In the genomic region with DNA sequence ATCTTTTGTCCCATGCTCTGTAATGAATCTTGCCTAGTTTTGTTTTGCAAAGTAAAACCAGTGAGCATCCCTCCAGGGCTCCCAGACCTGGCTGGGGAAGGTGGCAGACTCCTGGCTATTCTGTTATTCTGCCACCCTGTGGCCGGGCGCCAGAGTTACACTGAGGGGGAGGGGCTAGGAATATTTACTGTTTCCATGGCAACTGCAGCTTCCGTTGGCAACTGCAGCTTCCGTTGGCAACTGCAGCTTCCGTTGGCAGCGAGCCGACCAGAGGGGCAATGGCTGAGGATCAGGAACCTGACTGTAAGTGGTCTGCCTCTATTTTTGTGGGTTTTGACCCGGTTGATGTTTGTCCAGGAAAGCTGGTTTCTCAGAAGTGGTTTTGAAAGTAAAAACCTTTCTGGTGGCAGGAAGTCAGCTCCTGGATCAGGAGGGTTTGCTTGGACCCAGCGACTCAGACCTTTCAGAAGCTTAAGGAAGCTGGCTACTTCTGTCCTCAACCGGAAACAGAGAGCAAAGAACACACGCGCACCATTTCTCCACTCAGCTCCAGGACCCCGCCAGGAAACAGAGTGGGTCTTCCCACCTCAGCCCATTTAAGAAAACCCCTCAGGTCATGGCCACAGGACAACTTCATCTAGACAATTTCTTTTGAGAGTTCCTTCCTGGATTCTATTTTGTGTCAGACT, we compare ENCODE assay signal across 8 mouse cellular contexts. TPM values are rescaled to one million over a fixed set of nuclear protein-coding genes. Genes with fewer than 3 reads are reported as not detected.
DNase-seq lines count a peak whose midpoint lies in the region; ATAC-seq lines count a peak whose summit lies in the region.

A gene (plus strand): TSS at position 215 of the 689 bp plus-strand sequence.

- DNase-seq in ES-CJ7 (ENCODE audit: low read depth, low spot score), result peak; percentile 86
- peak; percentile 66 for DNase-seq in c-Kit-positive CD71-positive TER-119-positive erythroid progenitor cells, embryonic 14.5 days (ENCODE audit: low spot score)
- peak; percentile 80 to 81 for DNase-seq in heart, postnatal 36 days
- peak; percentile 83 to 93 for DNase-seq in layer of hippocampus, adult 18-20 months (ENCODE audit: low spot score in 2 of 2)
- peak; percentile 84 to 86 for DNase-seq in lung, adult 18-20 months
- DNase-seq in testis, postnatal 10 days (ENCODE audit: low spot score), result peak; percentile 95

- H3K4me2 ChIP-seq in forebrain, embryonic 16.5 days (ENCODE audit: low read length), result peak within 1 kb of the TSS; percentile 54
- H3K4me2 ChIP-seq in neural tube, embryonic 15.5 days, result peak within 1 kb of the TSS; percentile 60

- H3K27ac ChIP-seq in forebrain, embryonic 16.5 days (ENCODE audit: low read length), result peak within 1 kb of the TSS; percentile 71
- peak within 1 kb of the TSS; percentile 3; the same call in 1 of the 2 replicates for H3K27ac ChIP-seq in neural tube, embryonic 15.5 days (replicated peaks)

- intact Hi-C loops in heart, postnatal 36 days (cut with DNase I), result no loop called here

- 6% methylated on average over 13 of the region's 13 CpGs for WGBS in forebrain, embryonic 16.5 days
- WGBS in neural tube, embryonic 15.5 days, result 3% methylated on average over 13 of the region's 13 CpGs

- no peaks in the 10 kb centered on the region for H3K36me3 ChIP-seq in forebrain, embryonic 16.5 days (ENCODE audit: control insufficient read depth, insufficient read depth)
- H3K36me3 ChIP-seq in neural tube, embryonic 15.5 days, result 0 out of 2 replicates have a peak, but pooled peaks cover 2% of the 10 kb centered on the region

- peak within 1 kb of the TSS; percentile 24 for H3K4me3 ChIP-seq in forebrain, embryonic 16.5 days (replicated peaks; ENCODE audit: low read length)
- peak within 1 kb of the TSS; percentile 42 for H3K4me3 ChIP-seq in neural tube, embryonic 15.5 days (replicated peaks)

- H3K4me1 ChIP-seq in forebrain, embryonic 16.5 days (replicated peaks; ENCODE audit: control insufficient read depth, insufficient read depth, low read length), result peaks cover 40% of the 10 kb centered on the region
- H3K4me1 ChIP-seq in neural tube, embryonic 15.5 days, result peaks cover 12% of the 10 kb centered on the region

- no peak within 1 kb of the TSS; the same call in 1 of the 2 replicates for H3K9ac ChIP-seq in forebrain, embryonic 16.5 days (replicated peaks; ENCODE audit: low read depth, low read length)
- H3K9ac ChIP-seq in neural tube, embryonic 15.5 days (replicated peaks), result peak within 1 kb of the TSS; percentile 27; the same call in 1 of the 2 replicates

- no peaks in the 10 kb centered on the region for H3K27me3 ChIP-seq in forebrain, embryonic 16.5 days (replicated peaks; ENCODE audit: control insufficient read depth, insufficient read depth, low read length)
- H3K27me3 ChIP-seq in neural tube, embryonic 15.5 days (replicated peaks), result no peaks in the 10 kb centered on the region

- ATAC-seq in forebrain, embryonic 16.5 days, result no peak
- peak; percentile 58 for ATAC-seq in neural tube, embryonic 15.5 days (ENCODE audit: low FRiP score)

- no peaks in the 10 kb centered on the region for H3K9me3 ChIP-seq in forebrain, embryonic 16.5 days (ENCODE audit: control insufficient read depth, low read length)
- H3K9me3 ChIP-seq in neural tube, embryonic 15.5 days (replicated peaks), result no peaks in the 10 kb centered on the region

RNA-seq across cellular contexts. Expression of the gene that starts here (rescaled TPM):
- polyA plus RNA-seq in forebrain, embryonic 16.5 days (2015; fragmentation: Nextera tagmentation; extraction: Ambion mirVana), result 1.2 and 1.5 TPM in 2 replicates
- total RNA-seq in heart, postnatal 36 days (2021), result not detected
- 1 to 10 TPM; 1.6 to 1.7 TPM for total RNA-seq in layer of hippocampus, adult 18-20 months (2021)
- 2.6 TPM in 2 replicates for polyA plus RNA-seq in neural tube, embryonic 15.5 days (2015; fragmentation: Nextera tagmentation; extraction: Ambion mirVana)

Comparison
In these comparisons a context has a peak if more than half of its experiments do, and no peak if none do; other contexts are left out.
1. Peak in DNase-seq in heart, postnatal 36 days; RNA of the gene not detected or under 1 TPM.